Mouse (Mus musculus) mesoderm, embryonic 11.5 days (tissue): ENCODE data around the gene Tox2.

ENCODE experiments used
- DNase-seq: peaks from one replicate; pipeline ENCODE4 v3.0.0-alpha.2; 2012; ENCODE audit warnings: low read depth, low spot score

Tox2 gene

GRCm38 (mm10) chr2:163202884-163203634 is at the start of gene Tox2:
Tox2 (plus strand) TSS chr2:163203125.
- peak; percentile 74 for DNase-seq

GRCm38 (mm10) chr2:163154673-163155072 is 48.3 kb upstream of the Tox2 start:
- DNase-seq: no peak

DNA sequence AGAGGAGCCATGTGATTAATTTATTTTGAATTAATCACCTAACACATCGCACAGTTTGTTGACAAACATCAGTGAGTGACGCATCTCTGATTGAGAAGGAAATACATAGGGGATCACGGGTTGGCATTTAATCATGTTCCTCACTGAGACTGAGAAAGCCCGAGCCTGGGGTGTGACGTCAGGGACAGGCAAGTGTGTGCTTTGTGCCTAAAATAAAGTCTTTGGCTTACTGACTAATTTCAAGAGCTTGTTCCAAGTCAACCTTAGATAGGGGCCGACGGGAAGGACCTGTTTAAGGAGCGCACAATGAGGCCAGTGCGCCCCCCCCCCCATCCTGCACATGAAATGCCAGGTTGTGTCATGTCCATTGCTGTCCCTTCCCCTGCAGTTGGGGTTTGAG is 43.9 kb upstream of the Tox2 start:
- no peak for DNase-seq

DNA sequence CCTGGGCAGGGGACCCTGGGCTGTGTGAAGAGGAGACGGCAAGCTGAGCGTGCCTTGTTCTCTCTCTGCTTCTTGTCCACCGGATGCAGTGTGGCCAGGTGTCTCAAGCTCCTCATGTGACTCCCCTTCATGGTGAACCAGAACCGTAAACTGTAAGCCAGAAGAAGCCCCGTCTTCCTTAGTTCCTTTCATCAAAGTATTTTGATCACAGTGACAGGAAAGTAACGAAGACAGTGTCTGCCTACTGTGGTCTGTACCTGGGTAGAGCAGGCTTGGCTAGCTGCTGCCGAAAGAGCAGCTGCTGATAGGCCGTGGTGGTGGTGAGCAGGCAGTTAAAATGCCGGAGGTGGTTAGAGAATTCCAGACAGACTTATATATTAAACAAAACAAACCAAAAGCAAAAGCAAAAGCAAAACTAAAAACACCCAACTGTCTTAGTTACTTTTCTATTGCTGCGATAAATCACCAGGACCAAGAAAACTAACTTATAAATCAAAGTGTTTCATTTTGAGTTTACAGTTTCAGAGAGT is 38.4 kb upstream of the Tox2 start:
- DNase-seq: no peak

GRCm38 (mm10) chr2:163166067-163166805 is 36.7 kb upstream of the Tox2 start:
- DNase-seq: peak; percentile 53

GRCm38 (mm10) chr2:163171891-163172290 is 31.0 kb upstream of the Tox2 start:
- no peak for DNase-seq

DNA sequence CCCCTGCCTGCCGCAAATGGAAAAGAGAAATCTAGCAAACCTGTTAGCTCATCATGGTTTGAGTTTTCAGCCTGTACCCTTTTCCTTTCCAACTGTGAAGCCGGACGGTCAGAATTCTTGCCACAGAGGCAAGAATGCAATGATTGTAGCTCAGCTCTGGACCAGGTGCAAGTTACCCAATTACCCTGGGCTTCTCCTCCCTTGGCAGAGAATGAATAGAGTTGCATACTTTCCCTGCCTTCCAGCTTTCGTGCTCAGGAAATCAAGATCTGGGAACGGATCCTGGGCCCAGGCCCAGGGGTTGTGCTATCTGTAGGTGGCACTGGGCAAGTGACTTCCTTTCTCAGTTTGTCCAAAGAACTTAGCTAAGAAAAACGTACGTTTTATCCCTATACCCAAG is 28.9 kb upstream of the Tox2 start:
- no peak for DNase-seq

GRCm38 (mm10) chr2:163175831-163176230 is 27.1 kb upstream of the Tox2 start:
- no peak for DNase-seq

GRCm38 (mm10) chr2:163176502-163176901 is 26.4 kb upstream of the Tox2 start:
- DNase-seq: no peak

DNA sequence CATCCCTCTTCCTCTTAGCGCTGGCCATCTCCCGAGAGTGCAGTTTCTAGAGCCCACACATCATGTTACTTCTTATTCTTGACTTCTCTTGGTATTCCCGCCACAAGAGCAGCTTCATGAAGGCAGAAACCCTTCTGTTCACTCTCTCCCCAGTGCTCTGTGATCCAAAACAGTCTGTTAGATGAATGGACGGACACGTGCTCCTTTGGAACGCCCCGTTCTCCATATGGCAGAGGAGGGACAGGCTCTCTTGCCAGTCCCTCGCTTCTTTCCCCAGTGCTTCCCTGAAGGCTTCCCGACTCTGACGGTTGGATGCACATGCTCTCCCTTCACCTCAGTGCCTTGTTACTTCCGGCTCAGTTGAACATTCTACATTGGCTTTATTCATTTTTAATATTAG is 15.4 kb upstream of the Tox2 start:
- DNase-seq: no peak

DNA sequence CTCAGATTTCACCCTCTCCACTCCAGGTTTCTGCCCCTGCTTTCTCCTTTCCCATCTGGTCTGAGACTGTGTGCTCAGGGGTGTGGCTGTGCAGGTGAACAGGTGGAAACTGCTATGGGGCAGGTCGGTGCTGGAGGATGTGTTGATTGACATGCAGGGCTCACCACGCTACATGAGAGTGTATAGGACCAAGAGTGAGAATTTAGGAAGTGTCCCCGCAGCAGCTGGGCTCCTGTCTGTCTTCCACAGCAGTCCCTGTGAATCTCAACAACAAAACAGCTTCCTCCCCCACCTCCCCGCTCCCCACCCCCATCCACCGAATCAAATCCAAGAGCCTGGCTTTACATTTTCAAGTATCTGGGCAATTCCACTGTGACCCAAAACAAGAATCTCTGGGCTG is 13.3 kb upstream of the Tox2 start:
- DNase-seq: no peak

GRCm38 (mm10) chr2:163190004-163190441 is 12.9 kb upstream of the Tox2 start:
- peak; percentile 77 for DNase-seq

- DNase-seq: no peak
These were observed 10.4 kb upstream of the Tox2 start for GRCm38 (mm10) chr2:163192485-163192884.

GRCm38 (mm10) chr2:163194015-163194414 is 8.9 kb upstream of the Tox2 start:
- DNase-seq: no peak

DNA sequence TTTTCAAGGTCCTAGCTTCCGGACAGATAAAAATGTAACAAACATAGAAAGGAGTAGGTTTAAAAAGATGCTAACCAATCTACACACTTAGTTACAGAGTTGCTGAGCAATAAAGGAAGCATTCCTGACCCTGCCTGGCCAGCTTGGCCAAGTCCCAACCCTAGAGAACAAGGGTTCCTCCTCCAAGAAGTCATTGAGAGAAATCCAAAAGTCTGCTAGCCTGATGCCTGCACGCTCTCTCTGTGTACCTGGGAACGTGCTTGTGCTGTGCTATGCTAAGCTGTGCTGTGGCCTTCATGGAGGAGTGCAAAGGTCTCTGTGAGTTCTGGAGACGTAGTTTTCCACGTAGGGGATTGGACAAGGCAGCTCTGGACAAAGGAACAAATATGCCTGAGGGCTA is 8.4 kb upstream of the Tox2 start:
- no peak for DNase-seq

DNA sequence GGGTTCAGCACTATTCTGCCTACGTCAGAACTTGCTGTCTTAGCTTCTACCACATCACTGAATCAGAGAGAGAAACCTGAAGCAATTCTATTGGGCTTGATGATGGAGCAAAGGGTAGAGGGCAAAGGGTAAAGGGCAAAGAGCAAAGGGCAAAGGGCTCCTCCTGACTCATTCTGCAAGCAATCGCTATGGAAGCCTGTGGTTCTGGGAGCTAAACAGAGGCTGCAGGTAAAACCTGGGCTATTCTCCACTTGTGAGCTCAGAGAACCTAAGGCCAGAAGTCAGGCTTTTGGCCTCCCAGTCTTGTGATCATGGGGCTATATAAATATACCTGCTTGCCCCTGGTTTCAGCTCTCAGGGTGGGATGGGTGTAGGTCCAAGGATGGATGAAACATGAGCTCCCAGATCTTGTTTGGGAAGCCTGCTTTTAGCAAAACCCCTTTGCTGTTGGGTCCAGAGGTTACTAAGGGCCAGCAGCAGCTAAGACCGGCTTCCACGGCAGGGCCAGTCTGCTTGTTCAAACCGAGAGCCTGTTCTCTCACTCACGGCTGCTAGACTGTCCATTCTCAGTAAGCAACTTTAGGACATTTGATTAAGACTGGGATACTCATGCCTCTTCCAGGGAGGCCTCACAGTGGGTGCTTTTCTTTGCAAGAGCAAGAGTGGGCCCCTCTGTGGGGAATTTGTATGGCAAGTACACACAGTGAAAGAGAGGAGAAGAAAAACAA is 7.7 kb upstream of the Tox2 start:
- DNase-seq: no peak

- DNase-seq: peak; percentile 83
These were observed 7.1 kb upstream of the Tox2 start for GRCm38 (mm10) chr2:163195834-163196145.

- no peak for DNase-seq
These were observed 1.0 kb upstream of the Tox2 start for GRCm38 (mm10) chr2:163201897-163202296.

GRCm38 (mm10) chr2:163202553-163202883 is 407 bp upstream of the Tox2 start:
- no peak for DNase-seq

- DNase-seq: no peak
These were observed 966 bp downstream of the Tox2 start for GRCm38 (mm10) chr2:163203635-163204547.

GRCm38 (mm10) chr2:163204548-163205261 is 1.8 kb downstream of the Tox2 start:
- DNase-seq: no peak
